Mouse (Mus musculus) cerebellum, adult 2 months (tissue): Measurements from ENCODE around the gene Glipr2. TPM values are rescaled to one million over a fixed set of nuclear protein-coding genes. Genes with fewer than 3 reads are reported as not detected.

Experiments
- DNase-seq, 2 experiments: peaks; one replicate each; pipeline ENCODE4 v3.0.0; 2021
- H3K27ac ChIP-seq: fragments of 200-500 bp; 2 replicates; pipeline ENCODE4 v1.5.1; 2012; ENCODE audit warnings: low read length, control low read depth, inconsistent platforms; ENCODE audit not compliant: insufficient read depth
- H3K27me3 ChIP-seq: fragments of 200-500 bp; 2 replicates; pipeline ENCODE4 v1.6.1; 2012; ENCODE audit warnings: inconsistent platforms, mild to moderate bottlenecking, low read length, moderate library complexity; ENCODE audit not compliant: control insufficient read depth, insufficient read depth
- H3K4me1 ChIP-seq: fragments of 200-500 bp; 2 replicates; pipeline ENCODE4 v1.6.1; 2011; ENCODE audit warnings: low read length; ENCODE audit not compliant: control insufficient read depth, insufficient read depth
- H3K4me3 ChIP-seq: fragments of 200-500 bp; replicated peaks from 2 replicates; pipeline ENCODE3; 2011; ENCODE audit warnings: mild to moderate bottlenecking, low read depth, low read length, control low read depth; ENCODE audit not compliant: insufficient read depth
- CTCF ChIP-seq: fragments of 200-500 bp; IDR thresholded peaks from 2 replicates; pipeline ENCODE4 v1.5.1; 2011; ENCODE audit warnings: low read depth, mild to moderate bottlenecking, control low read depth, low read length, moderate library complexity, borderline replicate concordance; ENCODE audit not compliant: insufficient read depth
- POLR2A ChIP-seq: fragments of 200-500 bp; IDR thresholded peaks from 2 replicates; pipeline ENCODE4 v1.6.1; 2011; ENCODE audit warnings: low read length, control low read depth, borderline replicate concordance; ENCODE audit not compliant: insufficient read depth
- WGBS: fragments of 180-500 bp; shearing (Covaris S2); methylation state at CpG from one replicate; pipeline ENCODE4 v1.1.7; 2018; 5-methylcytosine and 5-hydroxymethylcytosine counted together
- polyA plus RNA-seq: library from polyadenylated mRNA; depleted of rRNA; stranded (reverse); fragments of >200 nt; gene quantifications from 2 replicates; pipeline ENCODE4 v1.2.3, GENCODE M21; 2012

Gene Glipr2
- polyA plus RNA-seq, 1 experiment: 6.8 TPM

DNA sequence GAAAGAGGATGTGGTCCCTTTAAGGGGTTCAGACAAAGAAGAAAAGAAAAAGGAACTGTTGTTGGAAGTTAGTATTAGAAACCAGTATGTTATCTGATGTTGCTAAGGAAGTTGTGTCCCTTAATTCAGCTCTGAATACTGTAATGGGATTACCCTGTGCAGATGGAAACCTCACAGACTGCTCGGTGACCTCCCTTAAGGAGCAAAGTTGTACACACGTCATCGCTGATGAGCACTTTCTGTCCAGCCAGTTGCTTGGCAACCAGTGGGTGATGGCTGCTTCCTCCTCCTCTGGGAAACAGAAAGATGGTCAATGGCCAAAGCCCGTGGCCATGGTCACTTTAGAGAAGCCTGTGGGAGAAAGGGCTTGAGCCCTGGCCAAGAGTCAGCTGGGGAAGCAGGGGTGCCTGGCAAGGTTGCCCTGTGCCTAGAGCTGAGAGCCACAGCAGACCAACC lies 16.4 kb downstream of the Glipr2 start:
- no peak for TF ChIP-seq POLR2A
- no peak for TF ChIP-seq CTCF

GRCm38 (mm10) chr4:43974914-43975616 lies 17.9 kb downstream of the Glipr2 start:
- no peak for DNase-seq
- Histone ChIP-seq H3K4me1 (no peaks in the 10 kb centered on the region), H3K27me3 (no peaks in the 10 kb centered on the region), H3K27ac (no peak overlapping the region), H3K4me3 (no peak overlapping the region)
- 86% methylated on average over 10 of the region's 10 CpGs for WGBS
- no peak for TF ChIP-seq POLR2A
- TF ChIP-seq CTCF: no peak

More for the DNA sequence above, 16.4 kb downstream of the Glipr2 start:
- WGBS: 23% methylated on average over 4 of the region's 4 CpGs
- no peaks in the 10 kb centered on the region for H3K27me3 ChIP-seq
- H3K27ac ChIP-seq: no peak overlapping the region
- no peak overlapping the region for H3K4me3 ChIP-seq
- DNase-seq: peak in 1 of 2 experiments; percentile 60
- H3K4me1 ChIP-seq: no peaks in the 10 kb centered on the region

DNA sequence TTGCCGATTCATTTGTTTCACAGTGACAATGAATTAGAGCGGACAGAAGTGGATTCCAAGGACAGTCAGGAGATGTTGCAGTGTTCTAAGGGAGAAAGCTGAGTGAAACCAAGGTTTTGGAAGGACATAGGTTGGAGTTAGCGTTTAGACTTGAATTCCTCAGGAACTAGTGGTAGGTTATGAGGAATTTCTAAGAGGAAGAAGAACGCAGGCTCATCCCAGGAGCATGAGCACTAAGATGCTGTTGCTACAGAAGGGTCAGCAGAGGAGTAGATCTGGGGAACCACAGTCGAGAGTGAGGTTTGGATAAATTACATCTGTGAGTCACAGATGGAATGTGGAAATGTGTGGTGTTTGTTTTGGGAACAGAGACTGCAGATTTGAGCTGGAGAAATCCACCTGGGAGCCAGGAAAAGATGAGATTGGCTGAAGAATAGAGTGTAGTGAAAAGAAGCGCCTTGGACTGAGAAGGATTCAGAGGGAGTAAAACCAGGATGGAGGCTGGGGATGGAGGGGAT lies 19.1 kb downstream of the Glipr2 start:
- Histone ChIP-seq H3K27ac (no peak overlapping the region), H3K4me1 (no peaks in the 10 kb centered on the region), H3K27me3 (no peaks in the 10 kb centered on the region), H3K4me3 (no peak overlapping the region)
- TF ChIP-seq POLR2A (no peak), CTCF (no peak)
- DNase-seq: no peak
- WGBS: 85% methylated on average over 6 of the region's 6 CpGs

GRCm38 (mm10) chr4:43978521-43979443 lies 21.6 kb downstream of the Glipr2 start:
- no peak overlapping the region for H3K4me3 ChIP-seq
- 44% methylated on average over 17 of the region's 17 CpGs for WGBS
- TF ChIP-seq CTCF (no peak), POLR2A (no peak)
- H3K27ac ChIP-seq: no peak overlapping the region
- no peaks in the 10 kb centered on the region for H3K27me3 ChIP-seq
- no peak for DNase-seq
- no peaks in the 10 kb centered on the region for H3K4me1 ChIP-seq

GRCm38 (mm10) chr4:43979746-43980145 lies 22.5 kb downstream of the Glipr2 start:
- DNase-seq: peak; percentile 82 to 91
- Histone ChIP-seq H3K27me3 (no peaks in the 10 kb centered on the region), H3K27ac (no peak overlapping the region), H3K4me3 (no peak overlapping the region), H3K4me1 (no peaks in the 10 kb centered on the region)
- TF ChIP-seq CTCF: no peak; the same call in 1 of the 2 replicates
- TF ChIP-seq POLR2A: no peak
- WGBS: under 1% methylated on average over 3 of the region's 3 CpGs

DNA sequence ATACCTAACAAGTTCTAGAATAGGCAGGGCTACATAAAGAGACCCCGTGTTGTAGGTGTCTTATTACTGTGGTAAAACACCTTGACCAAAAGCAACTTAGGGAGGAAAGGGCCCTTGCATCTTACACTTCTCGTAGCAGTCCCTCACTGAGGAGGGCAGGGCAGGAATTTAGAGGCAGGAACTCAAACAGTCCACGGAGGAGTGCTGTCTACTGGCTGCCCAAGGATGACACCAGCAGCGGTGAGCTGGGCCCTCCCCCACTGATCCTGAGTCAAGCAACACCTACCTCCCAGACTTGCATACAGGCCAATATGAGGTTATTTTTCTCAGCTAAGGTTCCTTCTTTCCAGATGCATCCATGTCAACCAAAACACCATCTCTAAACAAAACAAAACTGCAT lies 23.0 kb downstream of the Glipr2 start:
- no peak for TF ChIP-seq POLR2A
- TF ChIP-seq CTCF: no peak
- Histone ChIP-seq H3K27ac (no peak overlapping the region), H3K4me3 (no peak overlapping the region), H3K27me3 (no peaks in the 10 kb centered on the region), H3K4me1 (no peaks in the 10 kb centered on the region)
- WGBS: 47% methylated on average over 4 of the region's 4 CpGs
- DNase-seq: no peak

DNA sequence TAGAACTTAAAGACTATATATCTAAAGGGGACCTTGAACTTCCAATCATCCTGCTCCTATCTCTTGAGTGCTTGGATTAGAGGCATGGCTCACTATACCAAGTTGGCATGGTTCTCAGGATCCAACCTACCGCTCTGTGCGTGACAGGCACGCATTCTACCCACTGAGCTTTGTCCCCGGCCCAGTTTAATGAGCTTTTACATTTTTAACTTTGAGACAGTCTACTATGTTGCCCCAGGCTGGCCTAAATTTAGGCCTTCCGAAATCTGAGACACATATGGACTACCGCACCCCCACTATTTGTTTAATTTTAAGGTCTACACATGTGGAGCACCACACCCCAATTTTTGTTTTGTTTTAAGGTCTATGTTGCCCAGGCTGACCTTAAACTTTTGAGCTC lies 23.6 kb downstream of the Glipr2 start:
- Histone ChIP-seq H3K4me3 (no peak overlapping the region), H3K4me1 (no peaks in the 10 kb centered on the region), H3K27me3 (no peaks in the 10 kb centered on the region), H3K27ac (no peak overlapping the region)
- WGBS: 94% methylated on average over 6 of the region's 6 CpGs
- TF ChIP-seq POLR2A (no peak), CTCF (no peak)
- no peak for DNase-seq

- TF ChIP-seq POLR2A: no peak
- no peak for TF ChIP-seq CTCF
- no peak overlapping the region for H3K27ac ChIP-seq
- H3K4me3 ChIP-seq: no peak overlapping the region
- H3K4me1 ChIP-seq: no peaks in the 10 kb centered on the region
- H3K27me3 ChIP-seq: no peaks in the 10 kb centered on the region
- DNase-seq: no peak
- WGBS: 92% methylated on average over 7 of the region's 7 CpGs
Observed at GRCm38 (mm10) chr4:43981251-43981650, 24.1 kb downstream of the Glipr2 start.
